8 mouse cellular contexts compared by ENCODE assay signal in the genomic region with DNA sequence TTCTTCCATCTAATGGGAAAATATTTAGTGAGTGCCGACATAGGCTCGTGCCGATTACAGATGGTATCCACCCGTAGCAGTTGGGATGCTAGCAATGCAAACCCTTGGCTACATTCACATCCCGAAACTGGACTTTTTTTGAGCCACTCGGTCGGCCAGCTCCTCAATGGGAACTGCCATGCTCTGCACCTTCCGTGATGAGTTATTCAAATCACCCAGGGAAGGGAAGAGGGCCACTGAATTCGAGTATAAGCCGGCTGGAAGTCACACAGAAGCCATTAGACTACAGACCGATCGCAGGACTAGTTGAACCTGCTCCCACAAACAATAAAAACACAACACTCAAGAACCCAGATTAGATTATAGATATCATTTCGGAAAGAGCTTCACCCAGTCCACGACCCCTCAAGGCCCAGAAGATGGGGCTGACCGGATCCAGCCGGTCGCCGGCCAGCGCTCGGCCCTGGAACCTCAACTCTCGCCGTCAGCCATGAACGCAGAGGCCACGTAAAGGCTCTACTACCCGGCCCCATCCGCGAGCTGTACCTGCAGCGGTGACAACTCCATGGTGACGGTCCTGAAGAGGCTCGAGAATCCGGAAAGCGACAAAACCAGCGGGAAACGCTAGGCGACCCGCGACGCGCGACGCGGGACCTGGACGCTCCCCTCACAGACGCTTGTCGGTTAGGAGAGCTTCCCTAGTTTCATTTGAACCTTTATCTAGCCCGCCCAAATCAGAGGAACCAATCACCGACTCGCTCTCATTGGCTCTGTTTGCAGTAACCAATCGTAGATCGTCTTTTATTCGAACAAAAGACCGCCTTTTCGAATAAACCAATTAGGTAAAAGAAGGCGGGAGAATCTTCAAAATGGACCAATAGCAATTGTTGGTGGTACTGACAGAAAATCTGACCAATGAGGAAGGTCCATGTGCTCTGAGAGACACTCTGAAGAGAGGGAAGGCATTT. TPM values are rescaled to one million over a fixed set of nuclear protein-coding genes. Genes with fewer than 3 reads are reported as not detected.
DNase-seq lines count a peak whose midpoint lies in the region; ATAC-seq and TF ChIP-seq lines count a peak whose summit lies in the region.

A gene (minus strand): TSS at position 690 of the 968 bp plus-strand sequence.

- TF ChIP-seq EP300 in liver, postnatal 0 days (IDR thresholded peaks at IDR 0.05; ENCODE audit: low read depth), result peak; percentile 96

- intact Hi-C loops in heart, postnatal 10 days (cut with DNase I), result no loop called here

- peaks cover 24% of the 10 kb centered on the region for H3K36me3 ChIP-seq in forebrain, embryonic 13.5 days (ENCODE audit: poor library complexity, severe bottlenecking)
- H3K36me3 ChIP-seq in liver, postnatal 0 days (replicated peaks; ENCODE audit: insufficient read depth, low read length), result peaks cover 32% of the 10 kb centered on the region
- H3K36me3 ChIP-seq in neural tube, embryonic 14.5 days (ENCODE audit: control insufficient read depth, insufficient read depth, low read length), result no peaks in the 10 kb centered on the region

- no peaks in the 10 kb centered on the region for H3K27me3 ChIP-seq in forebrain, embryonic 13.5 days
- no peaks in the 10 kb centered on the region for H3K27me3 ChIP-seq in liver, postnatal 0 days (ENCODE audit: insufficient read depth, low read length)
- no peaks in the 10 kb centered on the region for H3K27me3 ChIP-seq in neural tube, embryonic 14.5 days (ENCODE audit: control insufficient read depth, insufficient read depth, low read length)

- ATAC-seq in cerebellum, adult (ENCODE audit: insufficient number of reproducible peaks, low FRiP score, low TSS enrichment), result peak; percentile 100
- peak; percentile 98 for ATAC-seq in forebrain, embryonic 13.5 days
- ATAC-seq in liver, postnatal 0 days, result peak; percentile 97
- ATAC-seq in neural tube, embryonic 14.5 days (ENCODE audit: low read depth), result peak; percentile 96

- H3K4me2 ChIP-seq in forebrain, embryonic 13.5 days, result peak within 1 kb of the TSS; percentile 69
- peak within 1 kb of the TSS; percentile 74 for H3K4me2 ChIP-seq in liver, postnatal 0 days (ENCODE audit: low read depth, low read length)
- peak within 1 kb of the TSS; percentile 70 for H3K4me2 ChIP-seq in neural tube, embryonic 14.5 days (ENCODE audit: low read depth, low read length)

- H3K4me1 ChIP-seq in forebrain, embryonic 13.5 days, result peaks cover 29% of the 10 kb centered on the region
- peaks cover 5% of the 10 kb centered on the region; the same call in 1 of the 2 replicates for H3K4me1 ChIP-seq in liver, postnatal 0 days (ENCODE audit: insufficient read depth)
- peaks cover 8% of the 10 kb centered on the region for H3K4me1 ChIP-seq in neural tube, embryonic 14.5 days (ENCODE audit: control insufficient read depth, insufficient read depth, low read length)

- H3K4me3 ChIP-seq in forebrain, embryonic 13.5 days, result peak within 1 kb of the TSS; percentile 76
- H3K4me3 ChIP-seq in liver, postnatal 0 days (ENCODE audit: low read depth, low read length), result peak within 1 kb of the TSS; percentile 81
- peak within 1 kb of the TSS; percentile 51 for H3K4me3 ChIP-seq in neural tube, embryonic 14.5 days (ENCODE audit: low read depth, low read length)

- TF ChIP-seq CTCF in liver, postnatal 0 days (IDR thresholded peaks at IDR 0.05; ENCODE audit: low read depth), result no peak

- peak within 1 kb of the TSS; percentile 62 for H3K27ac ChIP-seq in forebrain, embryonic 13.5 days
- H3K27ac ChIP-seq in liver, postnatal 0 days (ENCODE audit: low read depth), result peak within 1 kb of the TSS; percentile 72
- H3K27ac ChIP-seq in neural tube, embryonic 14.5 days (ENCODE audit: low read depth, low read length), result no peak within 1 kb of the TSS

- DNase-seq in ES-CJ7 (ENCODE audit: low read depth, low spot score), result peak; percentile 98
- peak; percentile 98 for DNase-seq in heart, postnatal 10 days
- peak; percentile 98 for DNase-seq in large intestine, adult 2 months (ENCODE audit: low read depth, low spot score)
- DNase-seq in liver, postnatal 0 days, result peak; percentile 95
- peak; percentile 89 for DNase-seq in testis, postnatal 10 days (ENCODE audit: low spot score)

- WGBS in forebrain, embryonic 13.5 days, result under 1% methylated on average over 54 of the region's 54 CpGs
- under 1% methylated on average over 54 of the region's 54 CpGs for WGBS in large intestine, adult 2 months
- under 1% methylated on average over 54 of the region's 54 CpGs for WGBS in liver, postnatal 0 days (ENCODE audit: insufficient replicate concordance)
- WGBS in neural tube, embryonic 14.5 days, result under 1% methylated on average over 54 of the region's 54 CpGs

- H3K9me3 ChIP-seq in forebrain, embryonic 13.5 days (replicated peaks), result no peaks in the 10 kb centered on the region
- H3K9me3 ChIP-seq in liver, postnatal 0 days (ENCODE audit: low read length), result no peaks in the 10 kb centered on the region
- no peaks in the 10 kb centered on the region for H3K9me3 ChIP-seq in neural tube, embryonic 14.5 days (ENCODE audit: control insufficient read depth, low read length)

- peak within 1 kb of the TSS; percentile 82 for H3K9ac ChIP-seq in forebrain, embryonic 13.5 days
- H3K9ac ChIP-seq in liver, postnatal 0 days (replicated peaks), result peak within 1 kb of the TSS; percentile 89
- peak within 1 kb of the TSS; percentile 39; the same call in 1 of the 2 replicates for H3K9ac ChIP-seq in neural tube, embryonic 14.5 days (replicated peaks; ENCODE audit: low read depth, low read length)

RNA-seq across cellular contexts. Expression of the gene that starts here (rescaled TPM):
- polyA plus RNA-seq in forebrain, embryonic 13.5 days (2015; fragmentation: Nextera tagmentation; extraction: Ambion mirVana), result 276 and 284 TPM in 2 replicates
- total RNA-seq in heart, postnatal 10 days (2021), result 10 to 100 TPM; 53.3 to 57.0 TPM
- 25.6 and 27.9 TPM in 2 replicates for polyA plus RNA-seq in large intestine, adult 2 months (2012; rRNA removed)
- polyA plus RNA-seq in liver, postnatal 0 days (2015; fragmentation: Nextera tagmentation; extraction: Ambion mirVana), result 74.3 and 90.2 TPM in 2 replicates
- 18.3 and 24.8 TPM in 2 replicates for polyA plus RNA-seq in neural tube, embryonic 14.5 days (2014; fragmentation: Nextera tagmentation; extraction: Ambion mirVana)

Comparison
In these comparisons a context has a peak if more than half of its experiments do, and no peak if none do; other contexts are left out.
1. H3K9ac ChIP-seq: peak in every context shown above with its lines; median percentile 89 in liver, postnatal 0 days; 82 in forebrain, embryonic 13.5 days; 39 in neural tube, embryonic 14.5 days.